Mouse (Mus musculus): ENCODE results near the gene Pip4k2a. TPM values are rescaled to one million over a fixed set of nuclear protein-coding genes. Genes with fewer than 3 reads are reported as not detected.

Gene Pip4k2a
- polyA plus RNA-seq, 1 experiment, result 7.1 TPM

GRCm38 (mm10) chr2:18948741-18949140 lies 49.2 kb downstream of the Pip4k2a start:
- H3K4me3 ChIP-seq (ENCODE audit: insufficient read depth, low read depth, low read length), result no peak overlapping the region
- no peak overlapping the region for H3K27ac ChIP-seq (ENCODE audit: insufficient read depth, low read depth, low read length)
- WGBS, result 70% methylated on average over 7 of the region's 7 CpGs
- TF ChIP-seq POLR2A (IDR thresholded peaks at IDR 0.05; ENCODE audit: low read depth, low read length) (no peak), CTCF (conservative IDR thresholded peaks at IDR 0.05; ENCODE audit: insufficient read depth, insufficient read length, low read depth, low read length) (no peak)
- H3K4me1 ChIP-seq (ENCODE audit: control insufficient read depth, insufficient read depth, low read length), result peaks cover 16% of the 10 kb centered on the region; the same call in 1 of the 2 replicates
- DNase-seq, result peak; percentile 22
- H3K36me3 ChIP-seq (ENCODE audit: control insufficient read depth, insufficient read depth, low read length), result no peaks in the 10 kb centered on the region
- no peaks in the 10 kb centered on the region for H3K27me3 ChIP-seq (replicated peaks; ENCODE audit: control insufficient read depth, insufficient read depth, low read length)

DNA sequence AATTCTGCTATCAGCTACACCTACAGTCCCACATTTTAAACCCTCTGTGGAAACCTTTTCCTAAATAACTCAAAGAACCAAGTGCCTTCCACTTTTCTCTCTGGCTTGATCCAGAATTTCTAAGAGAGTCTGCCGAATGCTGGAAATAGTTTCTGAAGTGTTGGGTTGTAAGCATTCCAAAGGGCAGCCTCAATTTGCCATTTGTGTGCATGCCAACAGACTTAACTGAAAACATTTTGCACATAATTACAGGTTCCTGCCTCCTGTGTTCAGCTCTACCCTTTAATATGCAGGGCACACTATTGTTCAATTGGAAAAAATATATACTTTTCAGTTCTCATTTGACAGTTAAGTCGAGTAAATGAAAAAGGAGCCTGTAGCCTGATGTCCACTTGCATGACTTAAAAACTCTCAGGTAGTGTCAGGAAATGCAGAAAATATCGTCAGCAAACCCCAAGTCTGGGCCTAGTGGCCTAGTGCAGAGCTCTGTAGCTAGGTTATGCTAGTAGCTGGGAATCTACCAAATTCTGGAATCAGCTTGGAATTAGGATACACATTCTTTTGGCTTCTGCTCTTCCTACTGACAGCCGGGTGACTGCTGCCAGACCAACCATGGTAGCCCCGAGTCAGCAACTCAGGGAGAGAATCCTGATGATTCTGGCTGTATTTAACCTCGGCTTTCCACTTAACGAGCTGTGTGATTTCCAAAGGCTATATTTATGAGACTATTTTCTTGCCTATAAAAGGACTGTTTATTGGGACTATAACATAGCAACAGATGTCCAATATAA lies 50.1 kb downstream of the Pip4k2a start:
- 41% methylated on average over 7 of the region's 7 CpGs for WGBS
- Histone ChIP-seq H3K4me3 (ENCODE audit: insufficient read depth, low read depth, low read length) (no peak overlapping the region), H3K27me3 (replicated peaks; ENCODE audit: control insufficient read depth, insufficient read depth, low read length) (no peaks in the 10 kb centered on the region), H3K4me1 (ENCODE audit: control insufficient read depth, insufficient read depth, low read length) (peaks cover 16% of the 10 kb centered on the region), H3K36me3 (ENCODE audit: control insufficient read depth, insufficient read depth, low read length) (no peaks in the 10 kb centered on the region), H3K27ac (ENCODE audit: insufficient read depth, low read depth, low read length) (peak overlapping the region; percentile 64; the same call in 1 of the 2 replicates)
- no peak for TF ChIP-seq CTCF (conservative IDR thresholded peaks at IDR 0.05; ENCODE audit: insufficient read depth, insufficient read length, low read depth, low read length)
- DNase-seq, result peak; percentile 25

DNA sequence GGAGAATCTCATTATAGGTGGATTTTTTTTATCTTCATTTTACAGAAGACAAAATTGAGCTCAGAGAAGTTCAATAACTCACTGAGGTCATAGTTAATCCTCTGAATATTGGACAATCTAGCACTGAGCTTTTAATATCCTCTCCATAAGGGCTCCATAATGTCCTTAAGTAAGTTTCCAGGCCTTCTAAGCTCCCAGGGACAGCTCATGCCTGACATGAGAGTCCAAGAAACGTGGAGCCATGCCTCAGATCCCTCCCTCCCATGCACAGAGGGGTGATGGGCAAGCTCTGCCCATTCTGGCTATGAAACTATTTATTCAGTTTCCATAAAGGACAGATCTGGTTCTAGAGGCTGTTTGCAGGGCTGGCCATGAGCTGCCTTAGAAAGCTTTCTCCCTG lies 52.5 kb downstream of the Pip4k2a start:
- Histone ChIP-seq H3K27ac (ENCODE audit: insufficient read depth, low read depth, low read length) (no peak overlapping the region), H3K36me3 (ENCODE audit: control insufficient read depth, insufficient read depth, low read length) (no peaks in the 10 kb centered on the region), H3K4me3 (ENCODE audit: insufficient read depth, low read depth, low read length) (no peak overlapping the region), H3K27me3 (replicated peaks; ENCODE audit: control insufficient read depth, insufficient read depth, low read length) (no peaks in the 10 kb centered on the region), H3K4me1 (ENCODE audit: control insufficient read depth, insufficient read depth, low read length) (peaks cover 21% of the 10 kb centered on the region)
- TF ChIP-seq POLR2A (IDR thresholded peaks at IDR 0.05; ENCODE audit: low read depth, low read length) (no peak), CTCF (conservative IDR thresholded peaks at IDR 0.05; ENCODE audit: insufficient read depth, insufficient read length, low read depth, low read length) (no peak)
- DNase-seq, result no peak
- 60% methylated on average over 1 of the region's 1 CpGs for WGBS

DNA sequence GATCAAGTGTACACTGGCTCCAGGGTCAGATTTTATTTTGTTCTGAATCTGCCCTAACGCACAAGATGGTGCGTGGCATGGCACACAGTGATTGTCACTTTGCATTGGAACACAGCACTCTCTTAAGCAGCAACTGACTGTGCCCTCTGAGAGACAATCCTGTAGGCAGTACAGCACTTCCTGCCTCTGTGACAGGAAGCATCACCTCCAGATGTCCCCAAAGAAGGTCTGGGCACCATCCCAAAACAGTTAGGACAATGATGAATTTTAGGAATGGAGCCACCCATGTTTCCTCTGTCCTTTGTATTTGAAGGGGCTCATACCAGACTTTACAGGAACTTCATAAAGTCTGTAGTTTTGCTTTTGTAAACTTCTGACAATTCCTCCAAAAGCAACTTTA lies 54.0 kb downstream of the Pip4k2a start:
- Histone ChIP-seq H3K4me1 (ENCODE audit: control insufficient read depth, insufficient read depth, low read length) (peaks cover 21% of the 10 kb centered on the region), H3K27me3 (replicated peaks; ENCODE audit: control insufficient read depth, insufficient read depth, low read length) (no peaks in the 10 kb centered on the region), H3K4me3 (ENCODE audit: insufficient read depth, low read depth, low read length) (no peak overlapping the region), H3K36me3 (ENCODE audit: control insufficient read depth, insufficient read depth, low read length) (no peaks in the 10 kb centered on the region), H3K27ac (ENCODE audit: insufficient read depth, low read depth, low read length) (peak overlapping the region; percentile 82)
- 57% methylated on average over 2 of the region's 2 CpGs for WGBS
- peak; percentile 90 for DNase-seq
- TF ChIP-seq POLR2A (IDR thresholded peaks at IDR 0.05; ENCODE audit: low read depth, low read length) (no peak), CTCF (conservative IDR thresholded peaks at IDR 0.05; ENCODE audit: insufficient read depth, insufficient read length, low read depth, low read length) (no peak)

DNA sequence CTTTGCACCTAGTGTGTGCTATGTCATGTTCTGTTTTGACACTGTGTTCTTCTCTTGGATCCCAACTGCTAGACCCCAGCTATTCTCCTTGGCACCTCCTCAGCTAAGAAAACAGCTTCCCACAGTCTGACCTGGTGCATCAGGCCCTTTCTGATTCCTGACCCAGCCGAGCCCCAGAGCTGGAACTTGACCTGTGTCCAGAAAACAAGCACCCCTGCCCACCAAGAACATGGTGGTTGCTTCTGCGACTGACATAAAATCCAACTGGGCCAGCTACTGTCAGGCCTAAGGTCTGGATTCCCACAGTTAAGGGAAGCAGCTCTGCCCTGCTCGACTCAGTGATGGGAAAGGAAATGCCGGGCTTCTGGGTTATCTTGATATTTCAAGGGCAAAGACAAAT lies 54.6 kb downstream of the Pip4k2a start:
- TF ChIP-seq POLR2A (IDR thresholded peaks at IDR 0.05; ENCODE audit: low read depth, low read length), result no peak
- no peak for TF ChIP-seq CTCF (conservative IDR thresholded peaks at IDR 0.05; ENCODE audit: insufficient read depth, insufficient read length, low read depth, low read length)
- no peaks in the 10 kb centered on the region for H3K36me3 ChIP-seq (ENCODE audit: control insufficient read depth, insufficient read depth, low read length)
- H3K4me3 ChIP-seq (ENCODE audit: insufficient read depth, low read depth, low read length), result no peak overlapping the region
- H3K27ac ChIP-seq (ENCODE audit: insufficient read depth, low read depth, low read length), result peak overlapping the region; percentile 82
- peaks cover 17% of the 10 kb centered on the region for H3K4me1 ChIP-seq (ENCODE audit: control insufficient read depth, insufficient read depth, low read length)
- WGBS, result 39% methylated on average over 4 of the region's 4 CpGs
- H3K27me3 ChIP-seq (replicated peaks; ENCODE audit: control insufficient read depth, insufficient read depth, low read length), result no peaks in the 10 kb centered on the region
- DNase-seq, result no peak

DNA sequence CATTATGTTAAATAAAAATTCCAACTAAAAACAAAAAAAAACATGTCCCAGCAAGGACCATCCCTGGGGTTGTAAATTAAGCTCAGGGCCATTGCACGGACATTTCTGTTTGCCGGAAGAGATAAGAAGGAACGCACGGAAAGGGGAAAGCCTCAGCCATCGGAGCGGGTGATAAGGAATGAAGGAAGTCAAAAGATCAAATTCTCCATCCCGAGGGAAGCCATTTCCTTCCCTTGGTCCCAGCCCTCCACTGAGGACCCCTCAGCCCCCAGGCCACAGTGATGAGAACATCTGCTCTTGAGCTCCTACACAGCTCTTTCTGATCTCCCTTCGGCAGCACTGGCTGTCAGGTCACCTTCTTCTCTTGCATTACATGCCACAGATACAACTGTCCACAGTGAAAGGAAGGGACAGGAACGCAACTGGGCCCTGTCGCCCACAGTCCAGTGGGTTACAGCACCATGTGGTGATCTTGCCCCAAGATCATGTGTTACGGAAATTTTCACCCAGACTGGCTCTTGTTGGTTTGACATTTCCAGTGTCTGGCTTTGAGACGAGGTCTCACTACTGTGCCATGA lies 57.1 kb downstream of the Pip4k2a start:
- Histone ChIP-seq H3K36me3 (ENCODE audit: control insufficient read depth, insufficient read depth, low read length) (no peaks in the 10 kb centered on the region), H3K4me1 (ENCODE audit: control insufficient read depth, insufficient read depth, low read length) (peaks cover 20% of the 10 kb centered on the region), H3K27me3 (replicated peaks; ENCODE audit: control insufficient read depth, insufficient read depth, low read length) (no peaks in the 10 kb centered on the region), H3K4me3 (ENCODE audit: insufficient read depth, low read depth, low read length) (no peak overlapping the region), H3K27ac (ENCODE audit: insufficient read depth, low read depth, low read length) (peak overlapping the region; percentile 29)
- TF ChIP-seq POLR2A (IDR thresholded peaks at IDR 0.05; ENCODE audit: low read depth, low read length) (no peak), CTCF (conservative IDR thresholded peaks at IDR 0.05; ENCODE audit: insufficient read depth, insufficient read length, low read depth, low read length) (no peak)
- peak; percentile 47 for DNase-seq
- 65% methylated on average over 12 of the region's 12 CpGs for WGBS

DNA sequence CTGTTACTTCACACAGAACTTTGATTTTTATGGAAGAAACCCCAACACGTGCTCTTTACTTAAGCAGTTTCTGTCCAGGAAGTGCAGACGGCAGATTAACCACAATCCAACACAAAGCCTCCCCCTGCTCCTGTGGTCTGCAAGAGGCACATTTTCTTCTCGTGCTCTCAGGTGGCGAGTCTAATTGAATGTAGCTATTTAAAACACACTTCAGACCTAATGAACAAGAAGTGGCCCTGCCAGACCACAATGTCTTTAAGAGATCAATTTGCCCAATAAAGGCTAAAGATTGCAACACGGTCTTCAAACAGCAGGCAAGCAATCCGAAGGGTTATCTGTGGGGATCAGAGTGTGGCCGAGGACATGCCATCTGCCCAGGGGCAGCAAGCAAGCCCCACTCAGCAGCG lies 59.0 kb downstream of the Pip4k2a start:
- no peak for DNase-seq
- H3K27me3 ChIP-seq (replicated peaks; ENCODE audit: control insufficient read depth, insufficient read depth, low read length), result no peaks in the 10 kb centered on the region
- no peak overlapping the region for H3K4me3 ChIP-seq (ENCODE audit: insufficient read depth, low read depth, low read length)
- peaks cover 20% of the 10 kb centered on the region for H3K4me1 ChIP-seq (ENCODE audit: control insufficient read depth, insufficient read depth, low read length)
- TF ChIP-seq POLR2A (IDR thresholded peaks at IDR 0.05; ENCODE audit: low read depth, low read length), result no peak
- no peak for TF ChIP-seq CTCF (conservative IDR thresholded peaks at IDR 0.05; ENCODE audit: insufficient read depth, insufficient read length, low read depth, low read length)
- WGBS, result 43% methylated on average over 8 of the region's 8 CpGs
- no peaks in the 10 kb centered on the region for H3K36me3 ChIP-seq (ENCODE audit: control insufficient read depth, insufficient read depth, low read length)
- H3K27ac ChIP-seq (ENCODE audit: insufficient read depth, low read depth, low read length), result no peak overlapping the region
